ENCODE assay signal across 1 mouse cellular context in the genomic region with DNA sequence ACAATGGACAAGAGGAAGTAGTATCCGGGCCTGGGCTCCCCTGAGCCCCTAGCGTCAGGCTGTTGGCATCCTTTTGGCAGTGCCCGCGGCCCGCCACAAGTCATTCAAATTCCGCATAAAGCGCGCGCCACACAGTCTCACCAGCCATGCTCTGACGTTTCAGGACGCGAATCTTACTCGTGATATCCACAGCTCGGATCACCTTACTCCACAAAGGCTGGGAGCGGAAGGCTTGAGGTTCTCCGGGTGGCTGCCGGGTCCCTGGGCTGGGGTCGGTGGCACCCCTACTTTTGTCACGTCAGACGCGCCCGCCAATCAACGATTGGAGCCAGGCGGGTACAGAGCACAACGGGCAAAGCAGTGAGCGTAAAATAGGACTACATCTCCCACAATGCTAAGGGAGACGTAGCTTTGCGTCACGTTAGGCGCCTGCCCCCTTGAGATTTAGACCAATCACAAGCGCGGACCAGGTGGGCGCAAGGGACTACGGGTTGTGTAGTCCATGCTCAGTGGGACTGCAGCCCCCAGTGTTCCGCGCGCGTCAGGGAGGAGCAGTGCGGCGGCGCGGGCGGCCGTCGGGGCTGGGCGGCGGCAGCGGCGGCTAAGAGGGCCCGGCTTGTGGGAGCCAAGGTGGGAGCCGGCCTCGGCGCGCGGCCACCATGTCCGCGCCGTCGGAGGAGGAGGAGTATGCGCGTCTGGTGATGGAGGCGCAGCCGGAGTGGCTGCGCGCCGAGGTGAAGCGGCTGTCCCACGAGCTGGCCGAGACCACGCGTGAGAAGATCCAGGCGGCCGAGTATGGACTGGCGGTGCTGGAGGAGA.
TF ChIP-seq lines count a peak whose summit lies in the region.

A gene (plus strand): TSS at position 574 of the 819 bp plus-strand sequence.

TF ChIP-seq in MEL, 35 proteins besides CTCF, POLR2A, EP300 and RAD21 (continued from another document):
- no peak for TF ChIP-seq UBTF (IDR thresholded peaks at IDR 0.05; ENCODE audit: borderline replicate concordance, insufficient read depth, low read depth, low read length)
- no peak for TF ChIP-seq ZNF384 (IDR thresholded peaks at IDR 0.05; ENCODE audit: low read depth, low read length)
- peak; percentile 74 for TF ChIP-seq MAX (IDR thresholded peaks at IDR 0.05; ENCODE audit: low read length)
- no peak for TF ChIP-seq SMC3 (IDR thresholded peaks at IDR 0.05; ENCODE audit: low read depth, low read length)
- TF ChIP-seq CHD2 (IDR thresholded peaks at IDR 0.05; ENCODE audit: low read length) = peak; percentile 45; the same call in 1 of the 2 replicates
- peak; percentile 79 for TF ChIP-seq SIN3A (IDR thresholded peaks at IDR 0.05; ENCODE audit: low read length)
- peak; percentile 97 for TF ChIP-seq HCFC1 (IDR thresholded peaks at IDR 0.05; ENCODE audit: low read depth, low read length)
- TF ChIP-seq ZC3H11A (IDR thresholded peaks at IDR 0.05; ENCODE audit: low read depth, low read length) = no peak
- TF ChIP-seq MYB (IDR thresholded peaks at IDR 0.05; ENCODE audit: low read depth, low read length) = no peak
- peak; percentile 61; the same call in 1 of the 2 replicates for TF ChIP-seq ZMIZ1 (IDR thresholded peaks at IDR 0.05; ENCODE audit: low read depth, low read length)
- no peak for TF ChIP-seq MEF2A (IDR thresholded peaks at IDR 0.05; ENCODE audit: extremely low read depth, insufficient replicate concordance, low read depth, low read length, poor library complexity, severe bottlenecking)
- TF ChIP-seq NELFE (IDR thresholded peaks at IDR 0.05; ENCODE audit: low read depth, low read length) = peak; percentile 84
- TF ChIP-seq TCF12 (IDR thresholded peaks at IDR 0.05; ENCODE audit: low read depth, low read length) = peak; percentile 61; the same call in 1 of the 2 replicates
- peak; percentile 80 for TF ChIP-seq NRF1 (IDR thresholded peaks at IDR 0.05; ENCODE audit: insufficient read depth, low read depth, low read length, poor library complexity, severe bottlenecking)
TF ChIP-seq in MEL: peak in this region for 14.
